ENCODE assay signal across 17 mouse cellular contexts in the genomic region with DNA sequence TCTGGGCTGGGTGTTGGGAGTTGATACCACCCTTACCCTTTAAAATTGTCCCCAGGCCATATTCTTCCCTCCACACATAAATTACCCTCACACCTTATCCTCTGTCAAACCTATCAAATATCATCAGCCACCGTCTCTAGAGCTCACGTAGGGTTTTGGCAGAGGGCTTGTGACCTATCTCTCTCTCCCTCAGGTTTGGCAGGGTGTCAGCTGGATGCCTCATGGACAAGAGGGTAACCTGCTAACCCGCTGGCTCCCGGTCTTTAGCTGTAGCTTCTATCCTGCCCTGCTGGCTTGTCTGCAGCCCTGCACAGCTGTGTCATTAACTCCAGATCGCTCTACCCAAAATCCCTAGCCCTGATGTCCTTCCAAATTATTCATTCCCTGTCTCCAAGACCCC. TPM values are rescaled to one million over a fixed set of nuclear protein-coding genes. Genes with fewer than 3 reads are reported as not detected.
DNase-seq lines count a peak whose midpoint lies in the region; ATAC-seq lines count a peak whose summit lies in the region.
"Had no signal": no experiment of that assay in that cellular context is flagged by ENCODE, and none has a peak within 500 bp of the region (broad histone marks: within the 10 kb centered on the region; RNA-seq: fewer than 3 reads in every experiment).

No protein-coding gene starts in this region.

- no peaks in the 10 kb centered on the region for H3K27me3 ChIP-seq in heart, embryonic 16.5 days (ENCODE audit: control insufficient read depth, insufficient read depth, low read length)
- H3K27me3 ChIP-seq: embryonic facial prominence, embryonic 13.5 days had no signal

- ATAC-seq in heart, embryonic 16.5 days (replicated peaks; ENCODE audit: extremely low read depth, insufficient read depth, low FRiP score) = peak; percentile 45; the same call in 1 of the 2 replicates

- H3K4me1 ChIP-seq in heart, embryonic 16.5 days (ENCODE audit: control insufficient read depth, insufficient read depth, low read length) = peaks cover 13% of the 10 kb centered on the region
- H3K4me1 ChIP-seq: embryonic facial prominence, embryonic 13.5 days; liver, embryonic 13.5 days had no signal

- no peaks in the 10 kb centered on the region for H3K9me3 ChIP-seq in heart, embryonic 16.5 days (replicated peaks; ENCODE audit: control insufficient read depth, low read length)
- H3K9me3 ChIP-seq: embryonic facial prominence, embryonic 13.5 days; liver, embryonic 13.5 days had no signal

- H3K4me2 ChIP-seq in heart, embryonic 16.5 days (ENCODE audit: low read depth, low read length) = no peak overlapping the region
- H3K4me2 ChIP-seq: embryonic facial prominence, embryonic 13.5 days; hindbrain, embryonic 14.5 days; liver, embryonic 13.5 days had no signal

- 0 out of 2 replicates have a peak overlapping the region, but pooled peaks have one; percentile 18 for H3K27ac ChIP-seq in heart, embryonic 16.5 days (ENCODE audit: low read length)
- H3K27ac ChIP-seq: embryonic facial prominence, embryonic 13.5 days; hindbrain, embryonic 14.5 days; left cerebral cortex, adult 2 months; liver, embryonic 13.5 days had no signal

- H3K4me3 ChIP-seq in heart, embryonic 16.5 days (ENCODE audit: low read length) = no peak overlapping the region
- H3K4me3 ChIP-seq: embryonic facial prominence, embryonic 13.5 days; left cerebral cortex, adult 2 months; liver, embryonic 13.5 days had no signal

- peak; percentile 4 for DNase-seq in retina, adult 2 months (ENCODE audit: low read depth, low spot score)
- DNase-seq in retina, postnatal 1 day = no peak
- DNase-seq in gastrocnemius, adult 18-20 months (ENCODE audit: low spot score) = peak; percentile 92
- no peak for DNase-seq in T-cell, adult 2 months (ENCODE audit: low spot score)
- no peak for DNase-seq in right cerebral cortex, postnatal 10 days (ENCODE audit: low spot score in 2 of 2)
- DNase-seq in adrenal gland, postnatal 14 days = no peak
- DNase-seq: adrenal gland, postnatal 25 days; kidney, adult 18-20 months; liver, embryonic 13.5 days; lung, postnatal 10 days; thymus, postnatal 4 days had no signal

- 44% methylated on average over 5 of the region's 5 CpGs for WGBS in heart, embryonic 16.5 days

- no peaks in the 10 kb centered on the region for H3K36me3 ChIP-seq in heart, embryonic 16.5 days (ENCODE audit: control insufficient read depth, insufficient read depth)
- H3K36me3 ChIP-seq: embryonic facial prominence, embryonic 13.5 days; liver, embryonic 13.5 days had no signal

- H3K9ac ChIP-seq in heart, embryonic 16.5 days (ENCODE audit: low read length) = no peak overlapping the region
- H3K9ac ChIP-seq: embryonic facial prominence, embryonic 13.5 days; hindbrain, embryonic 14.5 days; liver, embryonic 13.5 days had no signal

RNA-seq across cellular contexts. Expression of gene Gm33543, which starts 14.4 kb away (rescaled TPM):
- total RNA-seq in gastrocnemius, adult 18-20 months (2021) = 1 to 10 TPM; 1.9 TPM
- polyA plus RNA-seq in heart, embryonic 16.5 days (2015; fragmentation: Nextera tagmentation; extraction: Ambion mirVana) = not detected in 2 replicates
- total RNA-seq in adrenal gland, postnatal 14 days (2021) = 0.23 and 0.93 TPM in 2 replicates
- total RNA-seq: adrenal gland, postnatal 25 days; left cerebral cortex, adult 2 months had no signal
- polyA plus RNA-seq: embryonic facial prominence, embryonic 13.5 days; forebrain, embryonic 11.5 days; hindbrain, embryonic 14.5 days; liver, embryonic 13.5 days; stomach, embryonic 16.5 days had no signal

Comparison
In these comparisons a context has a peak if more than half of its experiments do, and no peak if none do; other contexts are left out.
1. DNase-seq: peak in retina, adult 2 months (single experiment) and gastrocnemius, adult 18-20 months (single experiment); none in retina, postnatal 1 day (single experiment), T-cell, adult 2 months (single experiment), right cerebral cortex, postnatal 10 days (0 of 2) and adrenal gland, postnatal 14 days (single experiment).